Mouse (Mus musculus) fat pad, adult 2 months (tissue): ENCODE measurements around the gene Tmem108.
A peak's percentile ranks its signal among the peaks of the same experiment; 100 is the strongest.

ENCODE experiments used
- DNase-seq: peaks from one replicate; pipeline ENCODE4 v3.0.0-alpha.2; 2011; ENCODE audit warnings: low read depth, low spot score; ENCODE audit errors: extremely low read depth

The Tmem108 gene

GRCm38 (mm10) chr9:103721486-103721885, 40.2 kb downstream of the Tmem108 start:
- DNase-seq: no peak

- no peak for DNase-seq
Measured at GRCm38 (mm10) chr9:103721081-103721480, 40.6 kb downstream of the Tmem108 start.

GRCm38 (mm10) chr9:103720021-103720420, 41.6 kb downstream of the Tmem108 start:
- DNase-seq: no peak

DNA sequence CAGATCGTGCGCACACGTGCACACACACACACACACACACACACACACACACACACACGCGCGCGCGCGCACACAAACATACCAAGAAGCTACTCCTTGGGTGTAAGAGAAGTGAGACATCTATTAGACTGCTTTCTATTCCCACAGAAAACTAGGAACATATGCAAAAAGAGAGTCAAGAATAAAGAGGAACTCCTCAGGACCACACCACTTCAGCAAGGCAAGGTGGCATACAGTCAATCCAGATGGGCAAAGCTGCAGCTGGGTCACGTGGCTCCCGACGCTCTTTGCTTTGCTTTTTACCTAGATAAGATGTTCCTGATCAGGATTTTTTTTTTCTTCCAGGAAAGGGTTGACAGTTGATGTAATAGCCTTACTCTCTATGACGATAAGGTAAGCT, 45.6 kb downstream of the Tmem108 start:
- DNase-seq: no peak

DNA sequence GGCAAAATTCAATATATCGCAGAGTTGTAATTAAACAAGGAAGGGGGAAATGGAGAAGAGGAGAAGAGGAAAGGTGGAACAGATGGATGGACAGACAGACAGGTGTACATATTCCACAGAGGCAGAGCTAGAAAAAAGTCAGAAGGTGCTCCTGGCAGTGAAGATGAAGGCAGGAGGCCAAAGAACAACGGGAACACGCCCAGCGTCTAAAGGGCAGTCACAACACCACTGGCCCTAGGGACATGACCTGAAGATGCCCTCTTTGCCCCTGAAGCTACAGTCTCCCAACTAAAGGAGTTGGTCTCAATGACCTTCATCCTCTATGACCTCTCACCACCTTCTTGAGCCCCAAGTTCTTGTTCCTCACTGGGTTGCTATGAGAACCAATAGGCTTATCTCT, 46.3 kb downstream of the Tmem108 start:
- DNase-seq: no peak

DNA sequence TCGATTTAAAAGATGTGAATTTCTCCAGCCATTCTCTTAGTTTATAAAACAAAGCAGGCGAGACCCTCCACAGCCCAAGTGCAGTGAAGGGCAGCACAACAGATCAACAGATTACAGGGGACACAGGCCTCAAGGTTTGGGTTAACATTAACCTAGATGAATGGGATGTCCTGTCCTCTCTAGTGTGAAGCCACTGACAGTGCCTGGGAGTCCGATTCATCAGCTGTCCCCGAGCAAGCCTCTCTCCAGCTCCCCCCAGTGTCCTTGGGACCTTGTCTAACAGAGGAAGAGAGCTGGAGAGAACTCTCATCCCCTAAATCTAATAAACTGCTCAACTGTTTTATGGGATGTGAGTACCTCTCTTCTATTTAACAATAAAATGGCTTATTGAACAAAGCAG, 48.4 kb downstream of the Tmem108 start:
- DNase-seq: no peak

- no peak for DNase-seq
Measured at GRCm38 (mm10) chr9:103712711-103713110, 48.9 kb downstream of the Tmem108 start.

DNA sequence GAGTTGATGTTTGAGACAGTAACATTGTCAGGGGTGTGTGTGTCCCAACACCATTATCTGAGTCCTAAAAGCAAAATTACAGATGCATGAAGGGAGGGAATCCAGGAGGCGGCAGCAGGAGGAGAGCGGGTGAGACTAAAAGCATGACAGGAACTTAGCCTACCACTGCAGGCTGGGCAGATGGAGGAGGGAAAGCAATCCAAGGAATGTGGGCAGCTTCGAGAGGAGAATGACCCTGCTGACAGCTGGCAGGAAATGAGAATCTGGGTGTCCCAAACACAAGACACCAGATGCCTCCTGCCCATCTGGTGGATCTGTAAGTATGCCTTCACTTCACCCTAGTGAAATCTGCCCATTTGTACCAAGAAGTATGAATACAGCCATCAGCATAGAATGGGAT, 51.9 kb downstream of the Tmem108 start:
- no peak for DNase-seq

GRCm38 (mm10) chr9:103708514-103709173, 53.0 kb downstream of the Tmem108 start:
- no peak for DNase-seq

- DNase-seq: no peak
Measured at GRCm38 (mm10) chr9:103707857-103708256, 53.8 kb downstream of the Tmem108 start.

- DNase-seq: no peak
Measured at GRCm38 (mm10) chr9:103707000-103707790, 54.4 kb downstream of the Tmem108 start.

DNA sequence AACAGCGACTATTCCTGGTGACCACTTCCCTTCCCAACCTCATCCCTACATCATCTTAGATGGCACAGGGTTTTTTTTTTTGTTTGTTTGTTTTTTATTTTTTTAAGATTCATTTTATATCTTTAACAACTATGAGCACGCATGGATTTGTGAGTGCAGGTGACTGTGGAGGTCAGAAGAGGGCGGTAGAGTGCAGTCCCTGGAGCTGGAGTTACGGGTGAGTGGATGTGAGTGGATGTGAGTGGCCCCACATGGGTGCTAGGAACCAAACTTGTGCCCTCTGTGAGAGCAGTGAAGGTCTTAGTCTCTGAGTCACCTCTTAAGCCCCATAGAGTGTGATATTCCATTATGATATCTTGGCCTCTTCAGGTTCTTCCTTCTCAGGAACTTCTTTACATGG, 55.9 kb downstream of the Tmem108 start:
- DNase-seq: no peak

GRCm38 (mm10) chr9:103703014-103703413, 58.6 kb downstream of the Tmem108 start:
- no peak for DNase-seq

DNA sequence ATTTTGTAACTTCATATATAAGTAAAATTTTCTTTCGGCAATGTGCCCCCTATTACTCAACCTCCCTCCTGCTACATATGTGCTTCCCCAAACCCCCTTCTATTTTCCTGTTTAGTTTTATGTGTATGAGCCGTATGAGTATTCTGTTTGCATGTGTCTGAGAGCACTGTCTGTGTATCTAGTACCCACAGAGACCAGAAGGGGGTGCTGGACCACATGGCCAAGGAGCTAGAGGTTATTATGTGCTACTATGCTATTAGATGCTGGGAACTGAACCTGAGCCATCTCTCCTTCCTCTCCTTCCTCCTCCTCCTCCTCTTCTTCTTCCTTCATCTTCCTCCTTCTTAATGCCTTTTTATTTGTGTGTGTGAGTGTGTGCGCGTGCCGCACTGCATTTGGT, 59.2 kb downstream of the Tmem108 start:
- no peak for DNase-seq

- DNase-seq: no peak
Measured at GRCm38 (mm10) chr9:103701448-103701847, 60.2 kb downstream of the Tmem108 start.

- no peak for DNase-seq
Measured at GRCm38 (mm10) chr9:103700240-103700639, 61.4 kb downstream of the Tmem108 start.

GRCm38 (mm10) chr9:103696967-103697366, 64.7 kb downstream of the Tmem108 start:
- no peak for DNase-seq

- DNase-seq: peak; percentile 68
Measured at GRCm38 (mm10) chr9:103693826-103694225, 67.8 kb downstream of the Tmem108 start.

DNA sequence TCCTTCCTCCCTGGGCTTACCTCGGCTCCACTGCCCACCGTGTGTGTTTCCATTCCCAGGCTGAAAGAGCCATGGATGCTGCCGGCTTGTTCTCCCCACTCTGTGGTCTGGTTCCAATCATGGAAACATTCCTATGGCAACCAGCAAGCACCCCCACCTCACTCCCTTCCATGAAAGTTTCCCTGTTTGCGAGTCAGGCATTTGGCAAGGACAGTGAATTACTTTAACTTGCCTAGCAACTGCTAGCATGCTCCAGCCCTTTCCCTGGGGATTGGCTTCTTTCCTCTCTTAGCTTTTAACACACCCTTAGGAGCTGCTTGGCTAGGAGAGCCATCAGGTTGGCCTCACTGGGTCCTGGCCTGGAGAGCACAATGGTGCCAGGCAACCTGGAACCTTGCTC, 68.9 kb downstream of the Tmem108 start:
- no peak for DNase-seq

DNA sequence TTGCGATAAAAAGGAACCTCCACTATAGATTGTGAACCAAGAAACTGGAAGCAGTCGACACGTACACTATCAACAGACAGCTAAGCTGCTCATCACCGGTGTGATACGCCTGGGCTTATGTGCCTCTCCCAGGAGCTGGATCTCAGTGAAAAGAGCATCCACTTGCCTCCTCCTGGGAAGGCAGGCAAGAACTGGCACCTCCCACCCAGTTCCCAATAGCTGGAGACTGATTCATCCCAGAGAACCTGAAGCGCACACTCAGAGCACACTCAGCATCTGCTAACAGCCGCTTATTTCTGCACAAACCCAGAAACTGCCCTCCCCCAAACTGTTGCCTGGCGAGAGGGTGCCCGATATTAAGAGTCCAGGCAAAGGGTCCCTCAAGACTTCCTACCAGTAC, 69.8 kb downstream of the Tmem108 start:
- no peak for DNase-seq

DNA sequence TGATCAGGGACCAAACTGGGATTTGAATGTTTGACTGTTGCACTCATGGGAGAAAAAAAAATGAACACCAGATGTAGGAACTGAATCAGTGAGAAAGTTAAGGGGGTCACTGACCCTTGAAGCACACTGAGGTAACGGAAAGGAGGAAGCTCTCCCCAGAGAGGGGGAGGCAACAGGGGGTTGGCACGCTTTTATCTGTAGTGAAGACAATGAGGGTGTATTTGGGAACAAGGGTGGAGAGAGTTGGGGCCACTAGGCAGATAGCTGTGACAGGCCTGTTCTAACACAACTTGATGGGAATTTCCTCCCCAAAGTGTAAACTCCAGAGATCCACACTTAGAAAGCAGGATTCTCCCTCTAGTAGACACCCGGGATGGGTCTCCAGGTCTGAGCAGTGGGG, 71.2 kb downstream of the Tmem108 start:
- DNase-seq: no peak

GRCm38 (mm10) chr9:103689697-103690096, 71.9 kb downstream of the Tmem108 start:
- no peak for DNase-seq

GRCm38 (mm10) chr9:103689006-103689405, 72.6 kb downstream of the Tmem108 start:
- DNase-seq: no peak
